Mouse (Mus musculus): ENCODE results near the gene Oasl1. TPM values are rescaled to one million over a fixed set of nuclear protein-coding genes. Genes with fewer than 3 reads are reported as not detected.
"Not testable (repeated sequence)": the region's sequence is repeated elsewhere in the genome, so short reads cannot be mapped to it uniquely, and the experiment has no call there.

Gene Oasl1
- polyA plus RNA-seq, 1 experiment from 2014 or later = not detected

GRCm38 (mm10) chr5:114916777-114917176 is 6.3 kb upstream of the Oasl1 start:
- H3K9ac ChIP-seq (ENCODE audit: low read depth, low read length) = no peak overlapping the region
- no peaks in the 10 kb centered on the region for H3K4me1 ChIP-seq (ENCODE audit: control insufficient read depth, insufficient read depth, low read length)
- no peak overlapping the region for H3K4me2 ChIP-seq (ENCODE audit: low read length)
- no peaks in the 10 kb centered on the region for H3K27me3 ChIP-seq (ENCODE audit: control insufficient read depth, insufficient read depth, low read depth, low read length)
- H3K27ac ChIP-seq (ENCODE audit: low read length) = no peak overlapping the region
- H3K36me3 ChIP-seq (ENCODE audit: control insufficient read depth, insufficient read depth, low read length) = no peaks in the 10 kb centered on the region
- H3K4me3 ChIP-seq (ENCODE audit: low read depth, low read length) = no peak overlapping the region
- WGBS = 77% methylated on average over 4 of the region's 4 CpGs
- ATAC-seq = no peak
- no peaks in the 10 kb centered on the region for H3K9me3 ChIP-seq (replicated peaks; ENCODE audit: control insufficient read depth, low read length, poor library complexity, severe bottlenecking)

DNA sequence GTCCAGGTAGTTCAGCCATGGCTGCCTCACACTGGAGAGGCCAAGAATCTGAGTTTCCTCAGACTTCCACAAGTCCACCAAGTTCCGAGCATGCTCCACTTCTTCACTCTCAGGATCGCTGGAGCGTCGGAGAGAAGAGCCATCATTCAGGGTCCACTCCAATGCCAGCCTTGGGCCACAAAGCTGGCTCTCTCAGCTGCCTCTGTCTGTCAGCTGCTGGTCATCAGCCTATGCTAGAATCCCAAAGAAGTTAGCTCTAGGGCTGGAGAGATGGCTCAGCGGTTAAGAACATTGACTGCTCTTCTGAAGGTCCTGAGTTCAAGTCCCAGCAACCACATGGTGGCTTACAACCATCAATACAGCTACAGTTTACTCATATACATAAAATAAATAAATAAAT is 5.7 kb upstream of the Oasl1 start:
- H3K27ac ChIP-seq (ENCODE audit: low read length); H3K4me2 ChIP-seq (ENCODE audit: low read length); H3K9me3 ChIP-seq (replicated peaks; ENCODE audit: control insufficient read depth, low read length, poor library complexity, severe bottlenecking); H3K4me3 ChIP-seq (ENCODE audit: low read depth, low read length); H3K9ac ChIP-seq (ENCODE audit: low read depth, low read length); H3K36me3 ChIP-seq (ENCODE audit: control insufficient read depth, insufficient read depth, low read length); H3K4me1 ChIP-seq (ENCODE audit: control insufficient read depth, insufficient read depth, low read length); ATAC-seq; H3K27me3 ChIP-seq (ENCODE audit: control insufficient read depth, insufficient read depth, low read depth, low read length): not testable (repeated sequence)
- WGBS = 96% methylated on average over 5 of the region's 5 CpGs

DNA sequence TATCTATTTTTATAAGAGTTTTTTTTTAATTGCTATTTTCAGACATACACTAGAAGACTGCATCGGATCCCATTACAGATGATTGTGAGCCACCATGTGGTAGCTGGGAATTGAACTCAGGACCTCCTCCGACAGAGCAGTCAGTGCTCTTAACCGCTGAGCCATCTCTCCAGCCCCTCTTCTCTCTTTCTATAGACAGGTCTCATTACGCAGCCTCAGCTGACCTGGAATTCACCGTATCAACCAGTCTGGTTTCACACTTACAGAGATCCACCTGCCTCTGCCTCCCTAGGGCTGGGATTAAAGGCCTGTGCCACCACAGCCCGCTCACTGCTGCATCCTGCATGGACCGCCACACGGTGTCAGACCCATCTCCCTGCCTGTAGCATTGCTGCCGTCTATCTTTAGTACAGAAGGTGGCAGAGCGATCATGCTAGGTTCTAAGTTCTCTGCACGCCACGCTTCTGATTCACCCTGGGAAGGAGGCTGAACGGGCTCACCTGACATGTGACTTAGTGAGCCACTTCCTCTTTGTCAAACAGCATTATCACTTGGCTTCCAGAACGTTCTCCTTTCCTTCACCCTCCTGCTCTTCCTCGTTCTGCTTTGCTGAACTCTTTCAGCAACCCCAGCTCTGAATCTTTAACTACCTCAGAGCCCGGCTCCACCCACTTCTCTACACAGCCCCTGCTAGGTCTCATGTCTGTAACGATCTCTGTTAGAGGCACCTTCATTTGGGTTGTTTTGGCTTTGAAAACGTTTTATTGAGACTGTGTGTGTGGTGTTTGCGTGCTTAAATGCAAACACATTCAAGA is 1.3 kb upstream of the Oasl1 start:
- Histone ChIP-seq H3K27me3 (ENCODE audit: control insufficient read depth, insufficient read depth, low read depth, low read length) (no peaks in the 10 kb centered on the region), H3K4me3 (ENCODE audit: low read depth, low read length) (no peak overlapping the region), H3K36me3 (ENCODE audit: control insufficient read depth, insufficient read depth, low read length) (no peaks in the 10 kb centered on the region), H3K4me2 (ENCODE audit: low read length) (no peak overlapping the region), H3K9ac (ENCODE audit: low read depth, low read length) (no peak overlapping the region), H3K9me3 (replicated peaks; ENCODE audit: control insufficient read depth, low read length, poor library complexity, severe bottlenecking) (0 out of 2 replicates have a peak, but pooled peaks cover 2% of the 10 kb centered on the region), H3K27ac (ENCODE audit: low read length) (no peak overlapping the region), H3K4me1 (ENCODE audit: control insufficient read depth, insufficient read depth, low read length) (no peaks in the 10 kb centered on the region)
- no peak for ATAC-seq
- WGBS = 81% methylated on average over 19 of the region's 19 CpGs

GRCm38 (mm10) chr5:114922366-114922731 is 691 bp upstream of the Oasl1 start:
- Histone ChIP-seq H3K36me3 (ENCODE audit: control insufficient read depth, insufficient read depth, low read length) (no peaks in the 10 kb centered on the region), H3K27me3 (ENCODE audit: control insufficient read depth, insufficient read depth, low read depth, low read length) (no peaks in the 10 kb centered on the region), H3K4me2 (ENCODE audit: low read length) (no peak overlapping the region), H3K9me3 (replicated peaks; ENCODE audit: control insufficient read depth, low read length, poor library complexity, severe bottlenecking) (0 out of 2 replicates have a peak, but pooled peaks cover 2% of the 10 kb centered on the region), H3K27ac (ENCODE audit: low read length) (no peak overlapping the region), H3K4me1 (ENCODE audit: control insufficient read depth, insufficient read depth, low read length) (no peaks in the 10 kb centered on the region), H3K4me3 (ENCODE audit: low read depth, low read length) (no peak overlapping the region), H3K9ac (ENCODE audit: low read depth, low read length) (no peak overlapping the region)
- ATAC-seq = no peak
- WGBS = 70% methylated on average over 10 of the region's 10 CpGs

- Histone ChIP-seq H3K36me3 (ENCODE audit: control insufficient read depth, insufficient read depth, low read length) (no peaks in the 10 kb centered on the region), H3K27ac (ENCODE audit: low read length) (no peak overlapping the region), H3K4me1 (ENCODE audit: control insufficient read depth, insufficient read depth, low read length) (no peaks in the 10 kb centered on the region), H3K4me3 (ENCODE audit: low read depth, low read length) (no peak overlapping the region), H3K27me3 (ENCODE audit: control insufficient read depth, insufficient read depth, low read depth, low read length) (no peaks in the 10 kb centered on the region), H3K9me3 (replicated peaks; ENCODE audit: control insufficient read depth, low read length, poor library complexity, severe bottlenecking) (0 out of 2 replicates have a peak, but pooled peaks cover 2% of the 10 kb centered on the region), H3K9ac (ENCODE audit: low read depth, low read length) (no peak overlapping the region), H3K4me2 (ENCODE audit: low read length) (no peak overlapping the region)
- 45% methylated on average over 1 of the region's 1 CpGs for WGBS
- no peak for ATAC-seq
Measured at GRCm38 (mm10) chr5:114926153-114926684, 3.2 kb downstream of the Oasl1 start.

DNA sequence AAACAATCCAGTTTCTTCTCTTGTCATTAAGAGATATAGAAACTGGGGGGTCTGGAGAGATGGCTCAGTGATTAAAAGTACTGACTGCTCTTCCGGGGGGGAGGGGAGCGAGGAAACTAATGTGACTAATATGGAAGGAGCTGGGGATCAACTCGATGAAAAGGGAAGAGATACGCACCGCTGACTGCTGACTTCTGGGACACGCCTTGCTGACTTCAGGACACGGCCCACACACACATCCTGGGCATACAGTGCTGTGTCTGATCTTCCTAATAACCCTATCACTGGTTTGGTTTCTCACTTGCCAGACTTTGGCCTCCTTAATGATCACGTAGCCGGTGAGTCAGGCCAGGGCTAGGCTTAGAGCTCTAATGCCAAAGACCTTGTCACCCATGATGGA is 3.7 kb downstream of the Oasl1 start:
- 0 out of 2 replicates have a peak, but pooled peaks cover 2% of the 10 kb centered on the region for H3K9me3 ChIP-seq (replicated peaks; ENCODE audit: control insufficient read depth, low read length, poor library complexity, severe bottlenecking)
- ATAC-seq = no peak
- H3K4me2 ChIP-seq (ENCODE audit: low read length) = no peak overlapping the region
- no peaks in the 10 kb centered on the region for H3K36me3 ChIP-seq (ENCODE audit: control insufficient read depth, insufficient read depth, low read length)
- no peaks in the 10 kb centered on the region for H3K4me1 ChIP-seq (ENCODE audit: control insufficient read depth, insufficient read depth, low read length)
- H3K9ac ChIP-seq (ENCODE audit: low read depth, low read length) = no peak overlapping the region
- no peak overlapping the region for H3K4me3 ChIP-seq (ENCODE audit: low read depth, low read length)
- WGBS = 70% methylated on average over 9 of the region's 9 CpGs
- H3K27me3 ChIP-seq (ENCODE audit: control insufficient read depth, insufficient read depth, low read depth, low read length) = no peaks in the 10 kb centered on the region
- H3K27ac ChIP-seq (ENCODE audit: low read length) = no peak overlapping the region

DNA sequence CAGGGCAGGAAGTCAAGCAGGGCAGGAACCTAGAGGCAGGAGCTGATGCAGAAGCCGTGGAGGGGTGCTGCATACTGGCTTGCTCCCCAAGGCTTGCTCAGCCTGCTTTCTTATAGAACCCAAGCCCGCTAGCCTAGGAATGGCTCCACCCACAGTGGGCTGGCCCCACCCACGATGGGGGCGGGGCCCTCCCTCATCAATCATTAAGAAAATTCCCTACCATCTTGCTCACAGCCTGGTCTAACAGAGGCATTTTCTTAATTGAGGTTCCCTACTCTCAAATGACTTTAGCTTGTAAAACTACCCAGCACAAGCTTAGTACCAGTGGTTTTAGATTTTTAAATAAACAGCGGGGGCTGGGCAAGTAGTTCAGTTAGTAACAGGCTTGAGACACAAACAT is 8.6 kb downstream of the Oasl1 start:
- H3K27me3 ChIP-seq (ENCODE audit: control insufficient read depth, insufficient read depth, low read depth, low read length) = no peaks in the 10 kb centered on the region
- H3K36me3 ChIP-seq (ENCODE audit: control insufficient read depth, insufficient read depth, low read length) = no peaks in the 10 kb centered on the region
- H3K9me3 ChIP-seq (replicated peaks; ENCODE audit: control insufficient read depth, low read length, poor library complexity, severe bottlenecking) = no peaks in the 10 kb centered on the region
- no peak for ATAC-seq
- no peak overlapping the region for H3K4me3 ChIP-seq (ENCODE audit: low read depth, low read length)
- no peak overlapping the region for H3K4me2 ChIP-seq (ENCODE audit: low read length)
- WGBS = 66% methylated on average over 5 of the region's 5 CpGs
- no peak overlapping the region for H3K9ac ChIP-seq (ENCODE audit: low read depth, low read length)
- H3K4me1 ChIP-seq (ENCODE audit: control insufficient read depth, insufficient read depth, low read length) = no peaks in the 10 kb centered on the region
- H3K27ac ChIP-seq (ENCODE audit: low read length) = no peak overlapping the region

GRCm38 (mm10) chr5:114933206-114933605 is 10.2 kb downstream of the Oasl1 start:
- no peaks in the 10 kb centered on the region for H3K9me3 ChIP-seq (replicated peaks; ENCODE audit: control insufficient read depth, low read length, poor library complexity, severe bottlenecking)
- 85% methylated on average over 8 of the region's 8 CpGs for WGBS
- no peak overlapping the region for H3K4me2 ChIP-seq (ENCODE audit: low read length)
- no peaks in the 10 kb centered on the region for H3K27me3 ChIP-seq (ENCODE audit: control insufficient read depth, insufficient read depth, low read depth, low read length)
- ATAC-seq = no peak
- H3K27ac ChIP-seq (ENCODE audit: low read length) = no peak overlapping the region
- no peak overlapping the region for H3K4me3 ChIP-seq (ENCODE audit: low read depth, low read length)
- no peaks in the 10 kb centered on the region for H3K4me1 ChIP-seq (ENCODE audit: control insufficient read depth, insufficient read depth, low read length)
- H3K36me3 ChIP-seq (ENCODE audit: control insufficient read depth, insufficient read depth, low read length) = no peaks in the 10 kb centered on the region
- H3K9ac ChIP-seq (ENCODE audit: low read depth, low read length) = no peak overlapping the region

DNA sequence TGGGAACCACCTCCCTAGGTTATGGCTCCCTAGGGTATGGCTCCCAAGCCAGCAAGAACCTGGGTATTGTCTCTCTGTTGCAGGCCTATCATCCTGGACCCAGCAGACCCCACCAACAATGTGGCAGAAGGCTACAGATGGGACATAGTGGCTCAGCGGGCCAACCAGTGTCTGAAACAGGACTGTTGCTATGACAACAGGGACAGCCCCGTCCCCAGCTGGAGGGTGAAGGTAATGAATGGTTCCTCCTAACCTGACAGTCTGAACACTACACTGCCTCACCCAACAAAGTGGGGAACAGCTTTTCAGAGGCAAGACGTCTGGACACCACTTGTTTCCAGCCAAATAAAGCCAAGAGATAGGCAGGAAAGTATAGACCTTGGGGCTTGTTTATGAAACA is 12.8 kb downstream of the Oasl1 start:
- Histone ChIP-seq H3K9me3 (replicated peaks; ENCODE audit: control insufficient read depth, low read length, poor library complexity, severe bottlenecking) (no peaks in the 10 kb centered on the region), H3K4me2 (ENCODE audit: low read length) (no peak overlapping the region), H3K4me3 (ENCODE audit: low read depth, low read length) (no peak overlapping the region), H3K9ac (ENCODE audit: low read depth, low read length) (no peak overlapping the region), H3K27me3 (ENCODE audit: control insufficient read depth, insufficient read depth, low read depth, low read length) (no peaks in the 10 kb centered on the region), H3K27ac (ENCODE audit: low read length) (no peak overlapping the region), H3K4me1 (ENCODE audit: control insufficient read depth, insufficient read depth, low read length) (no peaks in the 10 kb centered on the region), H3K36me3 (ENCODE audit: control insufficient read depth, insufficient read depth, low read length) (no peaks in the 10 kb centered on the region)
- WGBS = 19% methylated on average over 3 of the region's 3 CpGs
- no peak for ATAC-seq
